Mouse (Mus musculus) kidney, postnatal 0 days (tissue): ENCODE measurements around the gene Erich2. TPM values are rescaled to one million over a fixed set of nuclear protein-coding genes. Genes with fewer than 3 reads are reported as not detected.
"Not testable (repeated sequence)": the region's sequence is repeated elsewhere in the genome, so short reads cannot be mapped to it uniquely, and the experiment has no call there.

ENCODE experiments used
- ATAC-seq: fragments of 200-750 bp; cut with Nextera tagmentation; replicated peaks from 2 replicates; pipeline ENCODE4 v1.8.0; 2017; ENCODE audit warnings: low read depth, moderate number of reproducible peaks, moderate TSS enrichment, moderate library complexity; ENCODE audit not compliant: low FRiP score
- DNase-seq: peaks from one replicate; pipeline ENCODE4 v3.0.0-alpha.2; 2016; ENCODE audit warnings: low spot score
- H3K27ac ChIP-seq: fragments of 300-500 bp; sonication (generic); 2 replicates; pipeline ENCODE4 v1.5.1; 2014; ENCODE audit warnings: mild to moderate bottlenecking
- H3K27me3 ChIP-seq: fragments of 300-500 bp; sonication (generic); 2 replicates; pipeline ENCODE4 v1.6.1; 2014; ENCODE audit warnings: low read length, mixed read lengths; ENCODE audit not compliant: insufficient read depth
- H3K36me3 ChIP-seq: fragments of 300-500 bp; sonication (generic); 2 replicates; pipeline ENCODE4 v1.6.1; 2014; ENCODE audit warnings: low read length, mixed read lengths; ENCODE audit not compliant: insufficient read depth
- H3K4me1 ChIP-seq: fragments of 300-500 bp; sonication (generic); replicated peaks from 2 replicates; pipeline ENCODE4 v1.6.1; 2014; ENCODE audit warnings: antibody characterized with exemption, low read length, mixed read lengths; ENCODE audit not compliant: insufficient read depth
- H3K4me2 ChIP-seq: fragments of 300-500 bp; sonication (generic); 2 replicates; pipeline ENCODE4 v1.6.1; 2014; ENCODE audit warnings: mild to moderate bottlenecking, low read length, moderate library complexity, mixed read lengths
- H3K4me3 ChIP-seq: fragments of 300-500 bp; sonication (generic); replicated peaks from 2 replicates; pipeline ENCODE4 v1.5.1; 2014; ENCODE audit warnings: low read depth, low read length
- H3K9ac ChIP-seq: fragments of 300-500 bp; sonication (generic); 2 replicates; pipeline ENCODE4 v1.6.1; 2014; ENCODE audit warnings: low read depth, low read length
- H3K9me3 ChIP-seq: fragments of 300-500 bp; sonication (generic); replicated peaks from 2 replicates; pipeline ENCODE4 v1.6.1; 2016; ENCODE audit warnings: low read length, inconsistent platforms, mixed read lengths
- CTCF ChIP-seq: IDR thresholded peaks from 2 replicates; pipeline ENCODE4 v1.5.1; 2016; ENCODE audit warnings: antibody characterized with exemption, low read depth, mild to moderate bottlenecking, moderate library complexity
- WGBS: fragments of 180-500 bp; shearing (Covaris S2); extraction: QIAGEN DNeasy Blood & Tissue Kit; methylation state at CpG from one replicate; pipeline ENCODE4 v1.1.7; 2014; 5-methylcytosine and 5-hydroxymethylcytosine counted together
- polyA plus RNA-seq: library from polyadenylated mRNA; unstranded; fragments of >200 nt; fragmentation: Nextera tagmentation; extraction: Ambion mirVana; gene quantifications from 2 replicates; pipeline ENCODE4 v1.2.1, GENCODE M21; 2015

Gene Erich2
- polyA plus RNA-seq, 1 experiment from 2014 or later: 6.8 TPM

DNA sequence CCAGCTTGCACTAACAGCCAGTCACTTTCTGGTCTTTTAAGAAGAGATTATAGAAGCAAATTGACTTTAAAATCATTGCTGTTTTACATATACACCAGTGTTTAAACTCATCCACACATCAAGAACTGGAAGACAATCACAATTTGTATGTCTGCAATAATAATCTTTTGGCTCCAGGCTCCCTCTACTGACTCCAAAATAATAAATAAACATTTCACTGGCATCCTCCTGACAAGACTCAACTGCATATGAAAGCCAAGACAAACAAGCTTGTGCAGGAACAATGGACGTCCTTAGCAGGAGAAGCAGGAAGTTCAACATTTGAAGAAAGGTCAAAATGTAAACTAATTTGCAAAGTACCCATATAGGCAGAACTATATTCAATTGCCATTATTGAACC is 3.4 kb upstream of the Erich2 start:
- Histone ChIP-seq H3K4me1 (0 out of 2 replicates have a peak, but pooled peaks cover 9% of the 10 kb centered on the region), H3K9me3 (no peaks in the 10 kb centered on the region), H3K27ac (no peak overlapping the region), H3K9ac (no peak overlapping the region), H3K4me2 (no peak overlapping the region), H3K27me3 (no peaks in the 10 kb centered on the region), H3K4me3 (no peak overlapping the region), H3K36me3 (no peaks in the 10 kb centered on the region)
- ATAC-seq: no peak
- peak; percentile 72 for DNase-seq
- 12% methylated on average over 1 of the region's 1 CpGs for WGBS
- no peak; the same call in 1 of the 2 replicates for TF ChIP-seq CTCF

DNA sequence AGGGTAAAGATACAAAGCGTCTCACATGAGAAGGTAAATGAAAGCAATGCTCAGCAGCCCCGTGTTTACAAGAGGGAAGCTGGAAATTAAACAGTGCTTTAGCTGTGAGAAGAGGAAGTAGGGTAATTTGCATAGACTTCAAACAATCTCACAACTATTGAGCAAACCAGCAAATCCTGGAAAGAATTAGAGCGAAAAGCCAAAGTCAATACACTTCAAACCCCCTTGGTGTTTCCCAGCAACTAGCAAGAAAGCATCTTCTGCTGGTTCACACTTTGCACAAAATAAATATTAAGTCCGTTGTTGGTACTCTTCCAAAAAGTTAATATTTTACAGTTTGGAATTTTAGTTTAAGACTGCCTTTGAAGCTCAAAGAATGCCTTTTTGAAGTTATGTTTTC is 2.7 kb upstream of the Erich2 start:
- no peaks in the 10 kb centered on the region for H3K36me3 ChIP-seq
- no peaks in the 10 kb centered on the region for H3K9me3 ChIP-seq
- H3K4me3 ChIP-seq: no peak overlapping the region
- DNase-seq (peak; percentile 74), ATAC-seq (no peak)
- 0 out of 2 replicates have a peak, but pooled peaks cover 9% of the 10 kb centered on the region for H3K4me1 ChIP-seq
- no peak overlapping the region for H3K9ac ChIP-seq
- no peak overlapping the region for H3K27ac ChIP-seq
- H3K4me2 ChIP-seq: 0 out of 2 replicates have a peak overlapping the region, but pooled peaks have one; percentile 5
- WGBS: 24% methylated on average over 4 of the region's 4 CpGs
- no peaks in the 10 kb centered on the region for H3K27me3 ChIP-seq
- no peak for TF ChIP-seq CTCF

- no peak overlapping the region for H3K4me3 ChIP-seq
- no peaks in the 10 kb centered on the region for H3K27me3 ChIP-seq
- DNase-seq: peak; percentile 6
- no peak overlapping the region for H3K9ac ChIP-seq
- 33% methylated on average over 2 of the region's 2 CpGs for WGBS
- TF ChIP-seq CTCF: no peak
- no peaks in the 10 kb centered on the region for H3K36me3 ChIP-seq
- H3K9me3 ChIP-seq: no peaks in the 10 kb centered on the region
- ATAC-seq: no peak
- no peak overlapping the region for H3K4me2 ChIP-seq
- 0 out of 2 replicates have a peak, but pooled peaks cover 9% of the 10 kb centered on the region for H3K4me1 ChIP-seq
- no peak overlapping the region for H3K27ac ChIP-seq
Measured at GRCm38 (mm10) chr2:70506372-70506771, 2.2 kb upstream of the Erich2 start.

- Histone ChIP-seq H3K27me3 (no peaks in the 10 kb centered on the region), H3K4me1 (0 out of 2 replicates have a peak, but pooled peaks cover 9% of the 10 kb centered on the region), H3K4me2 (peak overlapping the region; percentile 84), H3K9me3 (no peaks in the 10 kb centered on the region), H3K27ac (peak overlapping the region; percentile 36; the same call in 1 of the 2 replicates), H3K36me3 (no peaks in the 10 kb centered on the region), H3K4me3 (peak overlapping the region; percentile 54), H3K9ac (peak overlapping the region; percentile 58)
- peak; percentile 95 for ATAC-seq
- TF ChIP-seq CTCF: peak; percentile 65
- peak; percentile 90 for DNase-seq
- under 1% methylated on average over 56 of the region's 56 CpGs for WGBS
Measured at GRCm38 (mm10) chr2:70509021-70509632, 508 bp downstream of the Erich2 start.

- not testable (repeated sequence) for H3K27me3 ChIP-seq, DNase-seq, H3K4me2 ChIP-seq, H3K4me1 ChIP-seq, H3K36me3 ChIP-seq, H3K27ac ChIP-seq, H3K4me3 ChIP-seq, H3K9me3 ChIP-seq, ATAC-seq, H3K9ac ChIP-seq
- peak; percentile 82 for TF ChIP-seq CTCF
- WGBS: 50% methylated on average over 7 of the region's 7 CpGs
Measured at GRCm38 (mm10) chr2:70538283-70538682, 29.7 kb downstream of the Erich2 start.

- H3K27me3 ChIP-seq: no peaks in the 10 kb centered on the region; the same call in 1 of the 2 replicates
- TF ChIP-seq CTCF: no peak
- WGBS: 61% methylated on average over 6 of the region's 6 CpGs
Measured at GRCm38 (mm10) chr2:70550671-70551070, 42.1 kb downstream of the Erich2 start.

More at GRCm38 (mm10) chr2:70550671-70551070, 42.1 kb downstream of the Erich2 start:
- Histone ChIP-seq H3K4me3 (no peak overlapping the region), H3K9ac (no peak overlapping the region), H3K4me2 (no peak overlapping the region), H3K4me1 (no peaks in the 10 kb centered on the region), H3K36me3 (no peaks in the 10 kb centered on the region), H3K27ac (no peak overlapping the region), H3K9me3 (no peaks in the 10 kb centered on the region)
- ATAC-seq (no peak), DNase-seq (no peak)
